ENCODE assay signal across 8 mouse cellular contexts in the genomic region with DNA sequence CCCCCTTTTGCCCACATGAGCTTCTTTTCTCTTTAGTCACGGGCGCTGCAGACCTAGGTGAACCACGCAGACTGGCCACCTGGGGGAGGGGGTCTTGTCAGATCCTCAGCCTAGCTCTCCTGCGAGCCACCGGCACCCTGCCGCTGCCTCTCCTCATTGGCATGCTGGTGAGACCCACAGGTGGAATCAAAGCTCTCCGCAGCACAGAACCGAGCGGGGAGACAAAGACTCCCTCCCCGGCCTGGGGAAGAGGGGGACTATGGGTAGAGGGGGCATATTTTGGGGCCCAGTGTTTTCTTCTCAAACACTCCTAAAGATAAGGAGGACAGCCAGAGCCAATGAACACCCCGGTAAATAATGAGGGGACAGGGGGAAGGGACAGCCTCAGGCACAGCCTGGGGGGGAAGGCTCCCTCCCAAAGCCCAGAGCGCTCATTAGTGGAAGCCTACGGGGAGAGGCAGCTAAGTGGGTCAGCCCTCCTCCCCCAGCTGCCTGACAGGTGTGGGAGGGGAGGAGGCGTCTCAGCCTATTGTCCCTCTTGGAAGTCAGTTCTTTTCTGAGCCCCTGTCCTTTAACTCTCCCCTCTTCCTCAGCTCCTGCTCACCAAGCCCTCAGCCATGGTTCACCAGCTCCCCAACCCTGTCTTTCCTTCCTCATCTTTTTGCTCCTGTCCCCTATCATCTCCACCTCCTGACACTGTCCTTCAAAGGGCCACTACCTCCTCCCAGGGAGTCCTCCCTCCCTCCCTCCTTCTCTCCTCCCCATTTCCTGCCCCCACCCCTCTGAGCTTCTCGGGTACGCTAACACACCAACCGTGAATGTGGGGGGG. TPM values are rescaled to one million over a fixed set of nuclear protein-coding genes. Genes with fewer than 3 reads are reported as not detected.
DNase-seq lines count a peak whose midpoint lies in the region; ATAC-seq and TF ChIP-seq lines count a peak whose summit lies in the region.

No protein-coding gene starts in this region.

- peaks cover 22% of the 10 kb centered on the region for H3K36me3 ChIP-seq in lung, embryonic 14.5 days (ENCODE audit: insufficient read depth)
- peaks cover 13% of the 10 kb centered on the region for H3K36me3 ChIP-seq in forebrain, embryonic 16.5 days (ENCODE audit: control insufficient read depth, insufficient read depth)
- peaks cover 19% of the 10 kb centered on the region for H3K36me3 ChIP-seq in midbrain, embryonic 12.5 days

- ATAC-seq in lung, embryonic 14.5 days (ENCODE audit: insufficient read depth), result no peak
- no peak; the same call in 1 of the 2 replicates for ATAC-seq in forebrain, embryonic 16.5 days
- peak; percentile 23 for ATAC-seq in midbrain, embryonic 12.5 days (ENCODE audit: low FRiP score, low read depth)

- TF ChIP-seq CTCF in lung, embryonic 14.5 days (IDR thresholded peaks at IDR 0.05; ENCODE audit: low read depth), result 0 out of 2 replicates have a peak, but pooled peaks have one; percentile 4

- no peak overlapping the region; the same call in 1 of the 2 replicates for H3K9ac ChIP-seq in lung, embryonic 14.5 days
- peak overlapping the region; percentile 6 for H3K9ac ChIP-seq in forebrain, embryonic 16.5 days (replicated peaks; ENCODE audit: low read depth, low read length)
- peak overlapping the region; percentile 34 for H3K9ac ChIP-seq in midbrain, embryonic 12.5 days (replicated peaks)

- peak overlapping the region; percentile 16; the same call in 1 of the 2 replicates for H3K4me3 ChIP-seq in lung, embryonic 14.5 days (ENCODE audit: low read depth, low read length)
- 0 out of 2 replicates have a peak overlapping the region, but pooled peaks have one; percentile 5 for H3K4me3 ChIP-seq in forebrain, embryonic 16.5 days (replicated peaks; ENCODE audit: low read length)
- H3K4me3 ChIP-seq in midbrain, embryonic 12.5 days, result peak overlapping the region; percentile 17; the same call in 1 of the 2 replicates

- H3K4me2 ChIP-seq in lung, embryonic 14.5 days, result peak overlapping the region; percentile 55
- H3K4me2 ChIP-seq in forebrain, embryonic 16.5 days (ENCODE audit: low read length), result peak overlapping the region; percentile 34
- H3K4me2 ChIP-seq in midbrain, embryonic 12.5 days (replicated peaks), result peak overlapping the region; percentile 44

- H3K27me3 ChIP-seq in lung, embryonic 14.5 days (ENCODE audit: insufficient read depth, low read length), result peaks cover 15% of the 10 kb centered on the region; the same call in 1 of the 2 replicates
- no peaks in the 10 kb centered on the region for H3K27me3 ChIP-seq in forebrain, embryonic 16.5 days (replicated peaks; ENCODE audit: control insufficient read depth, insufficient read depth, low read length)
- no peaks in the 10 kb centered on the region for H3K27me3 ChIP-seq in midbrain, embryonic 12.5 days

- WGBS in lung, embryonic 14.5 days, result 6% methylated on average over 16 of the region's 17 CpGs
- WGBS in forebrain, embryonic 16.5 days, result 1% methylated on average over 16 of the region's 17 CpGs
- WGBS in midbrain, embryonic 12.5 days, result 1% methylated on average over 17 of the region's 17 CpGs

- H3K9me3 ChIP-seq in lung, embryonic 14.5 days (ENCODE audit: low read depth, low read length), result no peaks in the 10 kb centered on the region
- no peaks in the 10 kb centered on the region for H3K9me3 ChIP-seq in forebrain, embryonic 16.5 days (ENCODE audit: control insufficient read depth, low read length)
- no peaks in the 10 kb centered on the region for H3K9me3 ChIP-seq in midbrain, embryonic 12.5 days

- peaks cover 26% of the 10 kb centered on the region for H3K4me1 ChIP-seq in lung, embryonic 14.5 days (ENCODE audit: insufficient read depth)
- H3K4me1 ChIP-seq in forebrain, embryonic 16.5 days (replicated peaks; ENCODE audit: control insufficient read depth, insufficient read depth, low read length), result peaks cover 29% of the 10 kb centered on the region
- H3K4me1 ChIP-seq in midbrain, embryonic 12.5 days, result peaks cover 34% of the 10 kb centered on the region

- H3K27ac ChIP-seq in lung, embryonic 14.5 days (ENCODE audit: low read depth), result peak overlapping the region; percentile 67
- H3K27ac ChIP-seq in forebrain, embryonic 16.5 days (ENCODE audit: low read length), result no peak overlapping the region
- H3K27ac ChIP-seq in midbrain, embryonic 12.5 days (replicated peaks), result peak overlapping the region; percentile 83

- no peak for DNase-seq in lung, embryonic 14.5 days
- DNase-seq in lung, postnatal 14 days, result no peak
- peak; percentile 72 for DNase-seq in thymus, postnatal 25 days
- DNase-seq in frontal cortex, adult 2 months (ENCODE audit: extremely low spot score in 1 of 2, low spot score in 1 of 2), result no peak
- no peak for DNase-seq in urinary bladder, adult 2 months (ENCODE audit: low spot score)
- no peak for DNase-seq in spleen, postnatal 10 days (ENCODE audit: low spot score in 2 of 2)

RNA-seq across cellular contexts. Expression of gene Sema3f, which starts 25.3 kb away (rescaled TPM):
- polyA plus RNA-seq in lung, embryonic 14.5 days (2014; fragmentation: Nextera tagmentation; extraction: Ambion mirVana), result 16.7 and 22.1 TPM in 2 replicates
- 11.0 and 14.9 TPM in 2 replicates for polyA plus RNA-seq in forebrain, embryonic 16.5 days (2015; fragmentation: Nextera tagmentation; extraction: Ambion mirVana)
- 30.6 and 33.7 TPM in 2 replicates for polyA plus RNA-seq in midbrain, embryonic 12.5 days (2016; fragmentation: Nextera tagmentation; extraction: Ambion mirVana)
- 21.2 and 22.3 TPM in 2 replicates for polyA plus RNA-seq in frontal cortex, adult 2 months (2012; rRNA removed)
- polyA plus RNA-seq in urinary bladder, adult 2 months (2012; rRNA removed), result 110 and 111 TPM in 2 replicates

RNA-seq across cellular contexts. Expression of gene Rbm5, which starts 35.2 kb away (rescaled TPM):
- 176 and 184 TPM in 2 replicates for polyA plus RNA-seq in lung, embryonic 14.5 days (2014; fragmentation: Nextera tagmentation; extraction: Ambion mirVana)
- polyA plus RNA-seq in forebrain, embryonic 16.5 days (2015; fragmentation: Nextera tagmentation; extraction: Ambion mirVana), result 294 and 303 TPM in 2 replicates
- polyA plus RNA-seq in midbrain, embryonic 12.5 days (2016; fragmentation: Nextera tagmentation; extraction: Ambion mirVana), result 266 and 271 TPM in 2 replicates
- polyA plus RNA-seq in frontal cortex, adult 2 months (2012; rRNA removed), result 152 and 180 TPM in 2 replicates
- 105 and 116 TPM in 2 replicates for polyA plus RNA-seq in urinary bladder, adult 2 months (2012; rRNA removed)

RNA-seq across cellular contexts. Expression of gene Gnat1, which starts 56.1 kb away (rescaled TPM):
- 0.72 and 0.89 TPM in 2 replicates for polyA plus RNA-seq in lung, embryonic 14.5 days (2014; fragmentation: Nextera tagmentation; extraction: Ambion mirVana)
- 1.2 and 1.4 TPM in 2 replicates for polyA plus RNA-seq in forebrain, embryonic 16.5 days (2015; fragmentation: Nextera tagmentation; extraction: Ambion mirVana)
- polyA plus RNA-seq in midbrain, embryonic 12.5 days (2016; fragmentation: Nextera tagmentation; extraction: Ambion mirVana), result 1.9 and 2.7 TPM in 2 replicates
- polyA plus RNA-seq in frontal cortex, adult 2 months (2012; rRNA removed), result 0.15 and 0.28 TPM in 2 replicates
- 0.06 TPM in 1 of 2 replicates, not detected in the other for polyA plus RNA-seq in urinary bladder, adult 2 months (2012; rRNA removed)
